Mouse (Mus musculus) intestine, postnatal 0 days (tissue): ENCODE measurements around the gene Slc39a1. TPM values are rescaled to one million over a fixed set of nuclear protein-coding genes. Genes with fewer than 3 reads are reported as not detected.

Experiments
- ATAC-seq: fragments of 200-750 bp; cut with Nextera tagmentation; 2 replicates; pipeline ENCODE4 v1.8.0; 2017; ENCODE audit warnings: mild to moderate bottlenecking, moderate TSS enrichment, moderate library complexity
- H3K27ac ChIP-seq: fragments of 300-500 bp; sonication (generic); 2 replicates; pipeline ENCODE4 v1.5.1; 2014; ENCODE audit warnings: mild to moderate bottlenecking, low read depth, low read length, moderate library complexity
- H3K27me3 ChIP-seq: fragments of 300-500 bp; sonication (generic); replicated peaks from 2 replicates; pipeline ENCODE4 v1.6.1; 2014; ENCODE audit warnings: low read length, mixed read lengths; ENCODE audit not compliant: control insufficient read depth, insufficient read depth
- H3K36me3 ChIP-seq: fragments of 300-500 bp; sonication (generic); 2 replicates; pipeline ENCODE4 v1.6.1; 2014; ENCODE audit warnings: mild to moderate bottlenecking, moderate library complexity; ENCODE audit not compliant: control insufficient read depth, insufficient read depth
- H3K4me1 ChIP-seq: fragments of 300-500 bp; sonication (generic); replicated peaks from 2 replicates; pipeline ENCODE4 v1.6.1; 2014; ENCODE audit warnings: antibody characterized with exemption, low read length, mixed read lengths; ENCODE audit not compliant: control insufficient read depth, insufficient read depth
- H3K4me2 ChIP-seq: fragments of 300-500 bp; sonication (generic); replicated peaks from 2 replicates; pipeline ENCODE4 v1.6.1; 2014; ENCODE audit warnings: low read depth, mild to moderate bottlenecking, moderate library complexity
- H3K4me3 ChIP-seq: fragments of 300-500 bp; sonication (generic); 2 replicates; pipeline ENCODE4 v1.5.1; 2014; ENCODE audit warnings: low read depth, low read length
- H3K9ac ChIP-seq: fragments of 300-500 bp; sonication (generic); 2 replicates; pipeline ENCODE4 v1.6.1; 2014; ENCODE audit warnings: mild to moderate bottlenecking, low read depth, low read length
- H3K9me3 ChIP-seq: fragments of 300-500 bp; sonication (generic); 2 replicates; pipeline ENCODE4 v1.6.1; 2016; ENCODE audit warnings: mixed run types; ENCODE audit not compliant: control insufficient read depth
- CTCF ChIP-seq: sonication (generic); IDR thresholded peaks from 2 replicates; pipeline ENCODE4 v1.5.1; 2016; ENCODE audit warnings: low read depth, mild to moderate bottlenecking, control low read depth, antibody characterized with exemption, moderate library complexity
- WGBS: fragments of 180-500 bp; shearing (Covaris S2); extraction: QIAGEN DNeasy Blood & Tissue Kit; methylation state at CpG from one replicate; pipeline ENCODE4 v1.1.7; 2014; 5-methylcytosine and 5-hydroxymethylcytosine counted together
- microRNA-seq: library from miRNA; unstranded; fragments of <30 nt; microRNA quantifications from one replicate; pipeline ENCODE4, GENCODE M21; 2016
- polyA plus RNA-seq: library from polyadenylated mRNA; unstranded; fragments of >200 nt; fragmentation: Nextera tagmentation; extraction: Ambion mirVana; gene quantifications from 2 replicates; pipeline ENCODE4 v1.2.1, GENCODE M21; 2015

Slc39a1 gene
- polyA plus RNA-seq, 1 experiment from 2014 or later, result 153 TPM

- WGBS, result 2% methylated on average over 11 of the region's 11 CpGs
Measured at GRCm38 (mm10) chr3:90294064-90294440, 46.1 kb downstream of the Slc39a1 start.

GRCm38 (mm10) chr3:90294651-90295050 is 46.7 kb downstream of the Slc39a1 start:
- Histone ChIP-seq H3K4me3 (peak overlapping the region; percentile 93), H3K27ac (no peak overlapping the region), H3K9me3 (no peaks in the 10 kb centered on the region), H3K4me1 (0 out of 2 replicates have a peak, but pooled peaks cover 3% of the 10 kb centered on the region), H3K27me3 (no peaks in the 10 kb centered on the region), H3K9ac (no peak overlapping the region), H3K36me3 (no peaks in the 10 kb centered on the region), H3K4me2 (peak overlapping the region; percentile 79)
- TF ChIP-seq CTCF, result no peak
- ATAC-seq, result no peak
- 58% methylated on average over 2 of the region's 2 CpGs for WGBS

More at GRCm38 (mm10) chr3:90294064-90294440, 46.1 kb downstream of the Slc39a1 start:
- TF ChIP-seq CTCF, result no peak
- Histone ChIP-seq H3K27ac (peak overlapping the region; percentile 95), H3K9me3 (no peaks in the 10 kb centered on the region), H3K9ac (peak overlapping the region; percentile 97), H3K4me1 (0 out of 2 replicates have a peak, but pooled peaks cover 3% of the 10 kb centered on the region), H3K4me3 (peak overlapping the region; percentile 93), H3K27me3 (no peaks in the 10 kb centered on the region), H3K36me3 (no peaks in the 10 kb centered on the region), H3K4me2 (peak overlapping the region; percentile 79)
- no peak for ATAC-seq

Small RNA genes lying within 50 kb of the gene (microRNA-seq; reads per million reads assigned to microRNA genes)
- not detected for gene Mir7012

Other genes starting within 250 kb of the Slc39a1 start
- gene Hax1, start 249.4 kb upstream of the Slc39a1 start, polyA plus RNA-seq, result 64.0 and 65.1 TPM in 2 replicates
- gene 4933434E20Rik, start 196.5 kb upstream of the Slc39a1 start, polyA plus RNA-seq, result 128 and 130 TPM in 2 replicates
- gene Ubap2l, start 195.5 kb upstream of the Slc39a1 start, polyA plus RNA-seq, result 112 and 117 TPM in 2 replicates
- 311 and 332 TPM in 2 replicates for gene Tpm3, start 175.5 kb upstream of the Slc39a1 start, polyA plus RNA-seq
- 0.03 TPM in 1 of 2 replicates, not detected in the other for gene Nup210l, start 144.0 kb upstream of the Slc39a1 start, polyA plus RNA-seq
- 1,181 and 1,228 TPM in 2 replicates for gene Rps27, start 34.5 kb upstream of the Slc39a1 start, polyA plus RNA-seq
- 22.7 and 23.1 TPM in 2 replicates for gene Rab13, start 34.5 kb upstream of the Slc39a1 start, polyA plus RNA-seq
- 169 and 172 TPM in 2 replicates for gene Jtb, start 16.6 kb upstream of the Slc39a1 start, polyA plus RNA-seq
- 7.5 and 8.6 TPM in 2 replicates for gene Creb3l4, start 4.7 kb upstream of the Slc39a1 start, polyA plus RNA-seq
- 12.2 and 14.9 TPM in 2 replicates for gene Crtc2, start 6.0 kb downstream of the Slc39a1 start, polyA plus RNA-seq
- 0.93 and 0.94 TPM in 2 replicates for gene Dennd4b, start 17.0 kb downstream of the Slc39a1 start, polyA plus RNA-seq
- gene Gatad2b, start 45.0 kb downstream of the Slc39a1 start, polyA plus RNA-seq, result 4.7 and 6.6 TPM in 2 replicates
- gene Slc27a3, start 141.8 kb downstream of the Slc39a1 start, polyA plus RNA-seq, result 2.5 and 2.9 TPM in 2 replicates
- 8.8 and 9.7 TPM in 2 replicates for gene Ints3, start 185.4 kb downstream of the Slc39a1 start, polyA plus RNA-seq
- gene Npr1, start 217.7 kb downstream of the Slc39a1 start, polyA plus RNA-seq, result 3.4 and 4.2 TPM in 2 replicates
- gene Ilf2, start 228.0 kb downstream of the Slc39a1 start, polyA plus RNA-seq, result 38.3 and 40.7 TPM in 2 replicates
- 53.1 and 53.9 TPM in 2 replicates for gene Snapin, start 242.9 kb downstream of the Slc39a1 start, polyA plus RNA-seq